Mouse (Mus musculus) olfactory bulb, adult 2 months (tissue): ENCODE results near the gene Aph1a.

Experiments
- CTCF ChIP-seq: fragments of 200-500 bp; IDR thresholded peaks from 2 replicates; pipeline ENCODE4 v1.5.1; 2012; ENCODE audit warnings: low read depth, mild to moderate bottlenecking, low read length, moderate library complexity; ENCODE audit not compliant: insufficient read depth
- POLR2A ChIP-seq: fragments of 200-500 bp; IDR thresholded peaks from 2 replicates; pipeline ENCODE4 v1.6.1; 2012; ENCODE audit warnings: mild to moderate bottlenecking, low read depth, low read length, moderate library complexity; ENCODE audit not compliant: insufficient read depth

- TF ChIP-seq CTCF = no peak
- no peak for TF ChIP-seq POLR2A
These were observed 42.5 kb upstream of the Aph1a start for GRCm38 (mm10) chr3:95851317-95851716.
